Comparison of ENCODE assay signal across 13 mouse cellular contexts in the genomic region with DNA sequence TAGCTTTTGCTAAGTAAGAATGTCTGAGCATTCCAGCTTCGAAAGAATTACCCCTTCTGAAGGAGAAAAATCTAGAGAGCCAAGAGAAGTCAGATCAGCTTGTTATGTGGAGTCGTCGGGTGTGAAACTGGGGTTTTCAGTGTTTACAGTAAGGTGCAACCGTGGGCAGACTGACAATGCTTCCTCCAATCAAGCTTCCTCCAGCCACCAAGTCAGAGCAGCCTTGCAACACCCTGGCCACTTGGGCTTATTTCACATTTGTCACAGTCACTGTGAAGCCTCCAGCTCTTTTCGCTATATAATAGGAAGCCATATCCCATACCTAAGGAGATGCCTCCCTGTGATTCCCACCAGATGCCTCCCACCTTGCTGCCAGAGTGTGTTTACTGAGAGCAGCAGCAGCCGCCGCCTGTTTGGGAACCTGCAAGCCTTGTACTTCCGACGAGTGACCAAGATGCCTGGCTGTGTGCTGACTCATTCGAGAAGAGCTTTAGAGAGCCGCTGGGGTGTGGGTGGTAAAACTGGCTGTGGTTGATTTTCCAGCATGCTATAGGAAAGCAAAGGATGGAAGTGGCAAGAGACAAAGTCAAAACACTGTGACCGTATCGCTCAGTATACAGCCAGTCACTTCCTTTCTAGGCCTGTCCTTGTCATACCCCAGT. TPM values are rescaled to one million over a fixed set of nuclear protein-coding genes. Genes with fewer than 3 reads are reported as not detected.
A peak's percentile ranks its signal among the peaks of the same experiment; 100 is the strongest.
DNase-seq lines count a peak whose midpoint lies in the region; TF ChIP-seq lines count a peak whose summit lies in the region.
"Had no signal": no experiment of that assay in that cellular context is flagged by ENCODE, and none has a peak within 500 bp of the region (broad histone marks: within the 10 kb centered on the region; RNA-seq: fewer than 3 reads in every experiment).

No protein-coding gene starts in this region.

- H3K4me1 ChIP-seq in bone marrow, adult 2 months (ENCODE audit: control insufficient read depth, insufficient read depth, low read length), result no peaks in the 10 kb centered on the region; the same call in 1 of the 2 replicates
- H3K4me1 ChIP-seq in megakaryocyte, embryonic 14.5 days, result peaks cover 17% of the 10 kb centered on the region
- H3K4me1 ChIP-seq: forebrain, embryonic 13.5 days had no signal

- H3K9me3 ChIP-seq in megakaryocyte, embryonic 14.5 days, result no peaks in the 10 kb centered on the region
- H3K9me3 ChIP-seq: forebrain, embryonic 13.5 days had no signal

- peak; percentile 78 for DNase-seq in heart, adult 11 months
- no peak for DNase-seq in heart, postnatal 4 days
- peak; percentile 19 for DNase-seq in 3134 (ENCODE audit: extremely low read depth, insufficient read length, low spot score)
- DNase-seq in gastrocnemius, adult 18-20 months (ENCODE audit: low spot score), result no peak
- DNase-seq in heart, postnatal 10 days, result no peak
- DNase-seq in cerebellum, adult 18-20 months, result no peak
- DNase-seq: heart, adult 2 months; kidney, postnatal 4 days had no signal

- H3K27me3 ChIP-seq in megakaryocyte, embryonic 14.5 days (replicated peaks), result peaks cover 2% of the 10 kb centered on the region
- H3K27me3 ChIP-seq: forebrain, embryonic 13.5 days had no signal

- no peak for TF ChIP-seq CTCF in bone marrow, adult 2 months (IDR thresholded peaks at IDR 0.05; ENCODE audit: control insufficient read depth, insufficient read depth, low read length)

- 9% methylated on average over 13 of the region's 13 CpGs for WGBS in bone marrow, adult 2 months

- TF ChIP-seq POLR2A in bone marrow, adult 2 months (IDR thresholded peaks at IDR 0.05; ENCODE audit: borderline replicate concordance, control insufficient read depth, low read depth, low read length), result no peak

- intact Hi-C loops in heart, postnatal 10 days (cut with DNase I), result no loop called here

- no peaks in the 10 kb centered on the region for H3K36me3 ChIP-seq in megakaryocyte, embryonic 14.5 days (replicated peaks; ENCODE audit: low read length)

- 0 out of 2 replicates have a peak overlapping the region, but pooled peaks have one; percentile 32 for H3K27ac ChIP-seq in bone marrow, adult 2 months (ENCODE audit: control insufficient read depth, insufficient read depth, low read depth, low read length, poor library complexity)
- H3K27ac ChIP-seq: forebrain, embryonic 13.5 days; heart, adult 2 months had no signal

- no peak overlapping the region for H3K4me3 ChIP-seq in bone marrow, adult 2 months (replicated peaks; ENCODE audit: control insufficient read depth, low read depth, low read length)
- peak overlapping the region; percentile 85 for H3K4me3 ChIP-seq in megakaryocyte, embryonic 14.5 days (replicated peaks)
- H3K4me3 ChIP-seq: forebrain, embryonic 13.5 days; heart, adult 2 months had no signal

RNA-seq across cellular contexts. Expression of a gene that starts 29.6 kb away (rescaled TPM):
- total RNA-seq in heart, postnatal 4 days (2021), result not detected
- polyA plus RNA-seq in bone marrow, adult 2 months (2011; ENCODE audit: insufficient read depth, insufficient read length, low replicate concordance, missing spikeins), result not detected in 2 replicates
- not detected in 2 replicates for polyA plus RNA-seq in megakaryocyte, embryonic 14.5 days (2012; ENCODE audit: insufficient read depth, low replicate concordance)
- total RNA-seq in gastrocnemius, adult 18-20 months (2021), result not detected
- total RNA-seq in heart, postnatal 10 days (2021), result not detected
- total RNA-seq: heart, adult 2 months; liver, adult 2 months had no signal
- polyA plus RNA-seq: embryonic facial prominence, embryonic 11.5 days; forebrain, embryonic 13.5 days; heart, adult 2 months had no signal

Comparison
In these comparisons a context has a peak if more than half of its experiments do, and no peak if none do; other contexts are left out.
1. DNase-seq: peak in heart, adult 11 months (single experiment) and 3134 (single experiment); none in heart, postnatal 4 days (single experiment), gastrocnemius, adult 18-20 months (single experiment), heart, postnatal 10 days (0 of 2) and cerebellum, adult 18-20 months (0 of 2).